Mouse (Mus musculus) heart, postnatal 0 days (tissue): ENCODE results near the gene Il4. TPM values are rescaled to one million over a fixed set of nuclear protein-coding genes. Genes with fewer than 3 reads are reported as not detected.
A peak's percentile ranks its signal among the peaks of the same experiment; 100 is the strongest.

Experiments used
- ATAC-seq: fragments of 200-750 bp; cut with Nextera tagmentation; 2 replicates; pipeline ENCODE4 v1.8.0; 2017; ENCODE audit warnings: low read depth, moderate number of reproducible peaks, moderate library complexity; ENCODE audit not compliant: insufficient read depth
- DNase-seq: peaks from one replicate; pipeline ENCODE4 v3.0.0-alpha.2; 2016; ENCODE audit warnings: low spot score
- H3K27ac ChIP-seq: fragments of 300-500 bp; sonication (generic); 2 replicates; pipeline ENCODE4 v1.5.1; 2014; ENCODE audit warnings: low read depth, mild to moderate bottlenecking
- H3K27me3 ChIP-seq: fragments of 300-500 bp; sonication (generic); 2 replicates; pipeline ENCODE4 v1.6.1; 2014; ENCODE audit warnings: low read length, mixed read lengths; ENCODE audit not compliant: control insufficient read depth, insufficient read depth
- H3K36me3 ChIP-seq: fragments of 300-500 bp; sonication (generic); replicated peaks from 2 replicates; pipeline ENCODE4 v1.6.1; 2014; ENCODE audit warnings: low read length, mixed read lengths; ENCODE audit not compliant: control insufficient read depth, insufficient read depth
- H3K4me1 ChIP-seq: fragments of 300-500 bp; sonication (generic); 2 replicates; pipeline ENCODE4 v1.6.1; 2014; ENCODE audit warnings: antibody characterized with exemption; ENCODE audit not compliant: control insufficient read depth, insufficient read depth
- H3K4me2 ChIP-seq: fragments of 300-500 bp; sonication (generic); 2 replicates; pipeline ENCODE4 v1.6.1; 2014; ENCODE audit warnings: low read depth, mild to moderate bottlenecking, low read length, moderate library complexity
- H3K4me3 ChIP-seq: fragments of 300-500 bp; sonication (generic); 2 replicates; pipeline ENCODE4 v1.5.1; 2014; ENCODE audit warnings: low read depth, low read length
- H3K9ac ChIP-seq: fragments of 300-500 bp; sonication (generic); replicated peaks from 2 replicates; pipeline ENCODE4 v1.6.1; 2014; ENCODE audit warnings: low read depth, low read length, mixed read lengths
- H3K9me3 ChIP-seq: fragments of 300-500 bp; sonication (generic); replicated peaks from 2 replicates; pipeline ENCODE4 v1.6.1; 2016; ENCODE audit warnings: low read length; ENCODE audit not compliant: control insufficient read depth
- CTCF ChIP-seq: IDR thresholded peaks from 2 replicates; pipeline ENCODE4 v1.5.1; 2016; ENCODE audit warnings: antibody characterized with exemption, control low read depth, low read depth
- EP300 ChIP-seq: IDR thresholded peaks from 2 replicates; pipeline ENCODE4 v1.6.1; 2016; ENCODE audit warnings: antibody characterized with exemption, low read depth
- WGBS: fragments of 180-500 bp; shearing (Covaris S2); extraction: QIAGEN DNeasy Blood & Tissue Kit; methylation state at CpG from one replicate; pipeline ENCODE4 v1.1.7; 2014; 5-methylcytosine and 5-hydroxymethylcytosine counted together
- polyA plus RNA-seq: library from polyadenylated mRNA; unstranded; fragments of >200 nt; fragmentation: Nextera tagmentation; extraction: Ambion mirVana; gene quantifications from 2 replicates; pipeline ENCODE4 v1.2.1, GENCODE M21; 2015
- total RNA-seq: library from RNA; depleted of rRNA; stranded (reverse); fragments of >200 nt; gene quantifications from 2 replicates; pipeline ENCODE4 v1.2.3, GENCODE M21; 2014; ENCODE audit warnings: low replicate concordance

The Il4 gene
- total and polyA plus RNA-seq, 2 experiments from 2014 or later, result not detected

GRCm38 (mm10) chr11:53609231-53609630, 9.2 kb downstream of the Il4 start:
- Histone ChIP-seq H3K27ac (no peak overlapping the region), H3K4me2 (no peak overlapping the region), H3K27me3 (no peaks in the 10 kb centered on the region), H3K9me3 (no peaks in the 10 kb centered on the region), H3K4me1 (no peaks in the 10 kb centered on the region), H3K36me3 (no peaks in the 10 kb centered on the region), H3K9ac (no peak overlapping the region), H3K4me3 (no peak overlapping the region)
- 78% methylated on average over 6 of the region's 6 CpGs for WGBS
- no peak for ATAC-seq
- no peak for DNase-seq
- TF ChIP-seq CTCF (no peak), EP300 (no peak)

DNA sequence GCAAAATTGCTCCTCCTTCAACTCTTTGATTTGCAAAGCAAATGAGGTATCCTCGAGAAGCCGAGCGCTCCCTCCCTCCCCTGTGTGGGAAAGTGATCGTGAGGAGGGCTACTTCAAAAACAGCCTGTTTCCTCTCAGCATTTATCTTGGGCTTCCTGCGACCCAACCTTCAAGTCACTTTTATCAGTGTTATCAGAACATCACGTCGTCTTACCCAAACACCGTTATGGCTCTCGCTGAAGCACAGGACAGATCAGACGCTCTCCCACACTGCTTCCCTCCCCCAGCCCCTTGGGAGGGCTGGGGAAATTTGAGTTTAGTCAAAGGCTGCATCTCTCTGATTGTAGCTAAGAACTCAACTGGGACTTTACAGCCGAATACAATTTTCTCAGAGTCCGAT, 12.9 kb downstream of the Il4 start:
- 11% methylated on average over 12 of the region's 12 CpGs for WGBS
- no peaks in the 10 kb centered on the region for H3K27me3 ChIP-seq
- no peak overlapping the region for H3K4me3 ChIP-seq
- H3K4me1 ChIP-seq, result no peaks in the 10 kb centered on the region
- peak overlapping the region; percentile 21; the same call in 1 of the 2 replicates for H3K4me2 ChIP-seq
- TF ChIP-seq CTCF, result no peak
- TF ChIP-seq EP300, result no peak
- DNase-seq (no peak), ATAC-seq (no peak)
- no peaks in the 10 kb centered on the region for H3K9me3 ChIP-seq
- peaks cover 10% of the 10 kb centered on the region for H3K36me3 ChIP-seq
- H3K27ac ChIP-seq, result no peak overlapping the region
- no peak overlapping the region for H3K9ac ChIP-seq

DNA sequence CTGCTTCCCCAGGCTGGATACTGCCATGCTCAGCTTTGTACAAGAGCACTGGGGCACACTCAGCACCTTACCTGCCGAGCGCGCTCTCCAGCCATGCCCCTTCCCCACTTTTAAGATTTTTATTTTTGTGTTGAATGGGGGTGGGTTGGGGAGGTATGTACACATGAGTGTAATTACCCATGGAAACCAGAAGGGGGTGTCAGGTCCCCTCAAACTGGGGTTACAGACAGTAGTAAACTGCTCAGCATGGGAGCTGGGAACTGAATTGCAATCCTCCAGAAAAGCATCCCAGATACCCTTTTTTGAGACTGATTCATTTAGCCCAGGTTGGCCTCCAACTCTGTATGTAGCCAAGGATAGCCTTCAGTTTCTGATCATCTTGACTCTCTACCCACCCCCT, 13.5 kb downstream of the Il4 start:
- DNase-seq (no peak), ATAC-seq (no peak)
- WGBS, result 92% methylated on average over 3 of the region's 3 CpGs

GRCm38 (mm10) chr11:53591116-53591515, 27.4 kb downstream of the Il4 start:
- no peak overlapping the region for H3K4me2 ChIP-seq
- no peak for DNase-seq

More for the DNA sequence above, 13.5 kb downstream of the Il4 start:
- Histone ChIP-seq H3K4me3 (no peak overlapping the region), H3K4me1 (no peaks in the 10 kb centered on the region), H3K9ac (no peak overlapping the region), H3K27me3 (no peaks in the 10 kb centered on the region), H3K9me3 (no peaks in the 10 kb centered on the region), H3K27ac (no peak overlapping the region), H3K36me3 (peaks cover 11% of the 10 kb centered on the region), H3K4me2 (no peak overlapping the region)
- TF ChIP-seq CTCF, result no peak
- TF ChIP-seq EP300, result no peak

DNA sequence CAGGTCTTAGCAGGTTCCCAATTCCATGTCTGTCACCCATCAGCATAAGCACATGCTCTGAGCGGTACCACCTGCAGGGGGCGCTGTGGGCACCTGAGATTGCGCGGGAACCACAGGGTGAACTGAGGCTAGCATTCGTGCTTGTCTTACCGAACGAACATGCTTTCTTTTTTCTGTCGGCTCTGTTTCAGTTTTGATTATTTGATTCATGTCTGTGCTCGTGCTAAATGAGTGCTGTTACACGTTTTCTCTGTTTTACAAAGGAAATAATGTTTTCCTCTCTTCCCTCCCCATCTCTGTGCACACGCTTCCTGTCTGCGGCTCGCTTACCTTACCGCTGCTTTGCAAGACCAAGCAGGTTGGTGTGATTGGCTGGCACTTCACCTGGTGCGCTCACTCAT, 28.1 kb downstream of the Il4 start:
- WGBS, result 41% methylated on average over 15 of the region's 15 CpGs
- H3K4me3 ChIP-seq, result no peak overlapping the region
- H3K36me3 ChIP-seq, result peaks cover 65% of the 10 kb centered on the region
- peak; percentile 50 for TF ChIP-seq CTCF
- no peak for TF ChIP-seq EP300
- H3K4me1 ChIP-seq, result no peaks in the 10 kb centered on the region
- no peak overlapping the region for H3K4me2 ChIP-seq
- no peaks in the 10 kb centered on the region for H3K9me3 ChIP-seq
- H3K27ac ChIP-seq, result no peak overlapping the region
- H3K27me3 ChIP-seq, result no peaks in the 10 kb centered on the region
- no peak for ATAC-seq
- H3K9ac ChIP-seq, result no peak overlapping the region
- DNase-seq, result no peak

More at GRCm38 (mm10) chr11:53591116-53591515, 27.4 kb downstream of the Il4 start:
- no peak for TF ChIP-seq CTCF
- TF ChIP-seq EP300, result no peak
- Histone ChIP-seq H3K4me3 (no peak overlapping the region), H3K9me3 (no peaks in the 10 kb centered on the region), H3K4me1 (no peaks in the 10 kb centered on the region), H3K27me3 (no peaks in the 10 kb centered on the region), H3K9ac (no peak overlapping the region), H3K27ac (no peak overlapping the region), H3K36me3 (peaks cover 68% of the 10 kb centered on the region)
- no peak for ATAC-seq
- 90% methylated on average over 5 of the region's 5 CpGs for WGBS

GRCm38 (mm10) chr11:53588279-53588678, 30.2 kb downstream of the Il4 start:
- ATAC-seq (no peak), DNase-seq (no peak)
- no peak overlapping the region for H3K4me2 ChIP-seq
- no peaks in the 10 kb centered on the region for H3K27me3 ChIP-seq
- no peaks in the 10 kb centered on the region for H3K9me3 ChIP-seq
- H3K9ac ChIP-seq, result no peak overlapping the region
- no peaks in the 10 kb centered on the region for H3K4me1 ChIP-seq
- WGBS, result 81% methylated on average over 8 of the region's 8 CpGs
- peaks cover 57% of the 10 kb centered on the region for H3K36me3 ChIP-seq
- TF ChIP-seq EP300 (no peak), CTCF (no peak)
- H3K27ac ChIP-seq, result no peak overlapping the region
- no peak overlapping the region for H3K4me3 ChIP-seq
